Mouse (Mus musculus) skeletal muscle tissue, adult 2 months (tissue): ENCODE measurements around the gene Aldoart1.

Source experiments
- DNase-seq: peaks from one replicate; pipeline ENCODE4 v3.0.0-alpha.2; 2012; ENCODE audit warnings: low read depth, low spot score

Aldoart1 gene

GRCm38 (mm10) chr4:72852534-72852933 lies at the start of gene Aldoart1:
Gene Aldoart1, minus strand, starts transcription at chr4:72852634.
- no peak for DNase-seq

GRCm38 (mm10) chr4:72901566-72901965 lies 49.1 kb upstream of the Aldoart1 start:
- DNase-seq, result no peak

GRCm38 (mm10) chr4:72865371-72866075 lies 13.1 kb upstream of the Aldoart1 start:
- no peak for DNase-seq

- DNase-seq, result no peak
Measured at GRCm38 (mm10) chr4:72844276-72844675, 8.2 kb downstream of the Aldoart1 start.

- DNase-seq, result no peak
Measured at GRCm38 (mm10) chr4:72843025-72843424, 9.4 kb downstream of the Aldoart1 start.

- DNase-seq, result no peak
Measured at GRCm38 (mm10) chr4:72836430-72836829, 16.0 kb downstream of the Aldoart1 start.

- no peak for DNase-seq
Measured at GRCm38 (mm10) chr4:72835400-72835799, 17.0 kb downstream of the Aldoart1 start.

GRCm38 (mm10) chr4:72800816-72801215 lies 51.6 kb downstream of the Aldoart1 start:
- no peak for DNase-seq
